Mouse (Mus musculus) Patski (cell line): ENCODE measurements around the gene Anapc15. TPM values are rescaled to one million over a fixed set of nuclear protein-coding genes. Genes with fewer than 3 reads are reported as not detected.
"Not testable (repeated sequence)": the region's sequence is repeated elsewhere in the genome, so short reads cannot be mapped to it uniquely, and the experiment has no call there.

Experiments
- ATAC-seq: fragments of 100-300 bp; one replicate; pipeline ENCODE4 v1.8.0; 2021
- CTCF ChIA-PET: fragments of 350-600 bp; sonication (Branson Sonifier 250); formaldehyde crosslinking; loops from one replicate; lab custom pipeline; 2022; ENCODE audit warnings: inconsistent platforms; lab: Charles Lee
- POLR2A ChIA-PET: fragments of 350-600 bp; sonication (Branson Sonifier 250); formaldehyde crosslinking; loops from one replicate; lab custom pipeline; 2022; ENCODE audit warnings: antibody characterized with exemption, inconsistent platforms; lab: Charles Lee
- DNase-seq: peaks from one replicate; pipeline ENCODE4 v3.0.0-alpha.2; 2011; ENCODE audit warnings: low read depth, low spot score
- H3K27me3 ChIP-seq: fragments of 371-371 bp; one replicate; pipeline ENCODE4 v1.5.1; 2021
- CTCF ChIP-seq: fragments of 100-300 bp; IDR thresholded peaks from one replicate; pipeline ENCODE4 v1.5.1; 2021
- in situ Hi-C: fragments of 300-500 bp; cut with MboI; formaldehyde crosslinking; loops from 3 replicates; pipeline ENCODE4 v1.11.1; 2018; ENCODE audit warnings: low pct_unique_long_range_greater_than_20kb, mixed read lengths
- polyA plus RNA-seq: library from polyadenylated mRNA; unstranded; gene quantifications from one replicate; pipeline ENCODE4 v1.2.3, GENCODE M21; 2021

Gene Anapc15
- polyA plus RNA-seq, 1 experiment from 2014 or later, result 36.4 TPM

GRCm38 (mm10) chr7:101939758-101940157 is 76.2 kb downstream of the Anapc15 start:
- ChIA-PET CTCF (interaction anchor here (1.5 to 1.9 kb wide), 2 partner anchors 11 to 14 kb away, joined by 5 to 6 read pairs; no protein-coding TSS in a partner anchor), POLR2A (no interaction called here)
- in situ Hi-C loops, result no loop called here
- DNase-seq, result no peak
- no peak for TF ChIP-seq CTCF
- no peaks in the 10 kb centered on the region for H3K27me3 ChIP-seq
- ATAC-seq, result no peak

DNA sequence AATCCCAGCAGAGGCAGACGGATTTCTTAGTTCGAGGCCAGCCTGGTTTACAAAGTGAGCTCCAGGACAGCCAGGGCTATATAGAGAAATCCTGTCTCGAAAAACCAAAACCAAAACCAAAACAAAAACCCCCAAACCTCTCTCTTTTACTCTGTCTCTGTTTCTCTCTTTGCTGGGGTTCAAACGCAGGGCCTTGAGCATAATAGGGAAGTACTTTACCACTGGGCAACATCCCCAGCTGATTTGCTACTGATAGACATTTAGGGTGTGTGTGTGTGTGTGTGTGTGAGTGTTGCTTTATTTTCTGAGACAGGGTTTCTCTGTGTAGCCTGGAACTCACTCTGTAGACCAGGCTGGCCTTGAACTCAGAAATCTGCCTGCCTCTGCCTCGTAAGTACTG is 85.5 kb downstream of the Anapc15 start:
- in situ Hi-C loops, ATAC-seq, H3K27me3 ChIP-seq, DNase-seq: not testable (repeated sequence)
- CTCF ChIA-PET, result interaction anchor here (1.3 kb wide), 1 partner anchor 11 kb away, joined by 3 read pairs; no protein-coding TSS in a partner anchor
- POLR2A ChIA-PET, result interaction anchor here (0.5 kb wide), 1 partner anchor 440 kb away, joined by 3 read pairs; no protein-coding TSS in a partner anchor

Other genes with a start within 250 kb of the Anapc15 start
- 49.5 TPM for gene Clpb, start 200.1 kb upstream of the Anapc15 start, polyA plus RNA-seq
- not detected for gene Phox2a, start 45.4 kb upstream of the Anapc15 start, polyA plus RNA-seq
- 148 TPM for gene Inppl1, start 25.5 kb upstream of the Anapc15 start, polyA plus RNA-seq
- not detected for gene Folr2, start 6.5 kb upstream of the Anapc15 start, polyA plus RNA-seq
- gene Folr1, start 7.1 kb downstream of the Anapc15 start, polyA plus RNA-seq, result 73.6 TPM
- gene Lamtor1, start 42.2 kb downstream of the Anapc15 start, polyA plus RNA-seq, result 130 TPM
- gene Tomt, start 42.6 kb downstream of the Anapc15 start, polyA plus RNA-seq, result 0.50 TPM
- gene Lrrc51, start 70.2 kb downstream of the Anapc15 start, polyA plus RNA-seq, result 6.0 TPM
- 156 TPM for gene Numa1, start 70.4 kb downstream of the Anapc15 start, polyA plus RNA-seq
- 2.4 TPM for gene Il18bp, start 155.0 kb downstream of the Anapc15 start, polyA plus RNA-seq
- gene Rnf121, start 201.8 kb downstream of the Anapc15 start, polyA plus RNA-seq, result 35.8 TPM
- 13.1 TPM for gene Xndc1, start 201.8 kb downstream of the Anapc15 start, polyA plus RNA-seq
- 0.24 TPM for gene Xntrpc, start 202.0 kb downstream of the Anapc15 start, polyA plus RNA-seq
- not detected for gene Trpc2, start 219.4 kb downstream of the Anapc15 start, polyA plus RNA-seq
- not detected for gene Art1, start 238.0 kb downstream of the Anapc15 start, polyA plus RNA-seq
- gene Art5, start 245.8 kb downstream of the Anapc15 start, polyA plus RNA-seq, result not detected